Mouse (Mus musculus) neural tube, embryonic 11.5 days (tissue): ENCODE measurements around the gene Lpp. TPM values are rescaled to one million over a fixed set of nuclear protein-coding genes. Genes with fewer than 3 reads are reported as not detected.

Experiments used
- ATAC-seq: fragments of 200-750 bp; cut with Nextera tagmentation; 2 replicates; pipeline ENCODE4 v1.8.0; 2017; ENCODE audit warnings: moderate number of reproducible peaks, mild to moderate bottlenecking, moderate TSS enrichment, moderate library complexity; ENCODE audit not compliant: insufficient read depth, low FRiP score, low TSS enrichment
- DNase-seq: peaks from one replicate; pipeline ENCODE4 v3.0.0-alpha.2; 2015; ENCODE audit warnings: low spot score
- H3K27ac ChIP-seq: fragments of 300-500 bp; sonication (generic); 2 replicates; pipeline ENCODE4 v1.5.1; 2014; ENCODE audit warnings: low read depth, mild to moderate bottlenecking, low read length
- H3K27me3 ChIP-seq: fragments of 300-500 bp; sonication (generic); 2 replicates; pipeline ENCODE4 v1.6.1; 2014; ENCODE audit warnings: mild to moderate bottlenecking, low read length, mixed read lengths; ENCODE audit not compliant: control insufficient read depth, insufficient read depth
- H3K36me3 ChIP-seq: fragments of 300-500 bp; sonication (generic); 2 replicates; pipeline ENCODE4 v1.6.1; 2014; ENCODE audit warnings: mild to moderate bottlenecking, low read length, moderate library complexity, mixed read lengths; ENCODE audit not compliant: control insufficient read depth, insufficient read depth
- H3K4me1 ChIP-seq: fragments of 300-500 bp; sonication (generic); 2 replicates; pipeline ENCODE4 v1.6.1; 2014; ENCODE audit warnings: low read length, mixed read lengths; ENCODE audit not compliant: control insufficient read depth, insufficient read depth
- H3K4me2 ChIP-seq: fragments of 300-500 bp; sonication (generic); 2 replicates; pipeline ENCODE4 v1.6.1; 2014; ENCODE audit warnings: low read depth, mild to moderate bottlenecking, moderate library complexity
- H3K4me3 ChIP-seq: fragments of 300-500 bp; sonication (generic); 2 replicates; pipeline ENCODE4 v1.5.1; 2014; ENCODE audit warnings: low read depth, low read length
- H3K9ac ChIP-seq: fragments of 300-500 bp; sonication (generic); 2 replicates; pipeline ENCODE4 v1.6.1; 2014; ENCODE audit warnings: mild to moderate bottlenecking, low read length
- H3K9me3 ChIP-seq: fragments of 300-500 bp; sonication (generic); 2 replicates; pipeline ENCODE4 v1.6.1; 2016; ENCODE audit warnings: low read length; ENCODE audit not compliant: control insufficient read depth
- WGBS: fragments of 180-500 bp; shearing (Covaris S2); extraction: QIAGEN DNeasy Blood & Tissue Kit; methylation state at CpG from one replicate; pipeline ENCODE4 v1.1.7; 2014; 5-methylcytosine and 5-hydroxymethylcytosine counted together
- polyA plus RNA-seq: library from polyadenylated mRNA; unstranded; fragments of >200 nt; fragmentation: Nextera tagmentation; extraction: Ambion mirVana; gene quantifications from 2 replicates; pipeline ENCODE4 v1.2.1, GENCODE M21; 2014

Gene Lpp
- polyA plus RNA-seq, 1 experiment from 2014 or later: 21.7 TPM

GRCm38 (mm10) chr16:24365900-24366299 is 27.4 kb upstream of the Lpp start:
- H3K9me3 ChIP-seq: no peaks in the 10 kb centered on the region
- H3K4me1 ChIP-seq: no peaks in the 10 kb centered on the region
- H3K4me2 ChIP-seq: no peak overlapping the region
- no peak overlapping the region for H3K9ac ChIP-seq
- H3K4me3 ChIP-seq: no peak overlapping the region
- no peak for DNase-seq
- WGBS: 72% methylated on average over 4 of the region's 4 CpGs
- no peaks in the 10 kb centered on the region for H3K36me3 ChIP-seq
- no peaks in the 10 kb centered on the region for H3K27me3 ChIP-seq
- no peak overlapping the region for H3K27ac ChIP-seq
- no peak for ATAC-seq

- Histone ChIP-seq H3K27me3 (no peaks in the 10 kb centered on the region), H3K27ac (no peak overlapping the region), H3K4me3 (no peak overlapping the region), H3K4me2 (no peak overlapping the region), H3K4me1 (no peaks in the 10 kb centered on the region), H3K36me3 (no peaks in the 10 kb centered on the region), H3K9me3 (no peaks in the 10 kb centered on the region), H3K9ac (no peak overlapping the region)
- 69% methylated on average over 6 of the region's 6 CpGs for WGBS
- no peak for DNase-seq
- ATAC-seq: no peak
Observed at GRCm38 (mm10) chr16:24367071-24367470, 26.2 kb upstream of the Lpp start.

GRCm38 (mm10) chr16:24367506-24367905 is 25.8 kb upstream of the Lpp start:
- WGBS: 60% methylated on average over 7 of the region's 7 CpGs
- H3K4me1 ChIP-seq: no peaks in the 10 kb centered on the region
- H3K9me3 ChIP-seq: no peaks in the 10 kb centered on the region
- no peaks in the 10 kb centered on the region for H3K36me3 ChIP-seq
- no peak overlapping the region for H3K4me2 ChIP-seq
- no peak for ATAC-seq
- no peak overlapping the region for H3K9ac ChIP-seq
- no peak for DNase-seq
- no peaks in the 10 kb centered on the region for H3K27me3 ChIP-seq
- H3K27ac ChIP-seq: no peak overlapping the region
- no peak overlapping the region for H3K4me3 ChIP-seq

- no peak overlapping the region for H3K27ac ChIP-seq
- H3K4me2 ChIP-seq: no peak overlapping the region
- H3K4me1 ChIP-seq: no peaks in the 10 kb centered on the region
- no peaks in the 10 kb centered on the region for H3K36me3 ChIP-seq
- ATAC-seq: no peak
- DNase-seq: no peak
- no peak overlapping the region for H3K4me3 ChIP-seq
- no peaks in the 10 kb centered on the region for H3K27me3 ChIP-seq
- H3K9ac ChIP-seq: no peak overlapping the region
- no peaks in the 10 kb centered on the region for H3K9me3 ChIP-seq
Observed at GRCm38 (mm10) chr16:24376478-24376877, 16.8 kb upstream of the Lpp start.

GRCm38 (mm10) chr16:24390596-24390995 is 2.7 kb upstream of the Lpp start:
- WGBS: 84% methylated on average over 5 of the region's 5 CpGs
- ATAC-seq (no peak), DNase-seq (no peak)
- no peak overlapping the region for H3K4me2 ChIP-seq
- no peaks in the 10 kb centered on the region for H3K36me3 ChIP-seq
- no peak overlapping the region for H3K9ac ChIP-seq
- no peak overlapping the region for H3K4me3 ChIP-seq
- H3K4me1 ChIP-seq: peaks cover 12% of the 10 kb centered on the region; the same call in 1 of the 2 replicates
- H3K27me3 ChIP-seq: no peaks in the 10 kb centered on the region
- H3K27ac ChIP-seq: no peak overlapping the region
- no peaks in the 10 kb centered on the region for H3K9me3 ChIP-seq

GRCm38 (mm10) chr16:24391111-24391510 is 2.2 kb upstream of the Lpp start:
- WGBS: 95% methylated on average over 3 of the region's 3 CpGs
- Histone ChIP-seq H3K9me3 (no peaks in the 10 kb centered on the region), H3K4me2 (no peak overlapping the region), H3K36me3 (no peaks in the 10 kb centered on the region), H3K9ac (no peak overlapping the region), H3K27me3 (no peaks in the 10 kb centered on the region), H3K27ac (no peak overlapping the region), H3K4me3 (no peak overlapping the region), H3K4me1 (peaks cover 12% of the 10 kb centered on the region; the same call in 1 of the 2 replicates)
- no peak for ATAC-seq
- no peak for DNase-seq

- H3K4me3 ChIP-seq: no peak overlapping the region
- H3K4me2 ChIP-seq: no peak overlapping the region
- H3K36me3 ChIP-seq: no peaks in the 10 kb centered on the region
- no peak overlapping the region for H3K9ac ChIP-seq
- no peak for ATAC-seq
- no peak overlapping the region for H3K27ac ChIP-seq
- peaks cover 12% of the 10 kb centered on the region; the same call in 1 of the 2 replicates for H3K4me1 ChIP-seq
- no peaks in the 10 kb centered on the region for H3K9me3 ChIP-seq
- H3K27me3 ChIP-seq: no peaks in the 10 kb centered on the region
- WGBS: 92% methylated on average over 7 of the region's 7 CpGs
- no peak for DNase-seq
Observed at GRCm38 (mm10) chr16:24391901-24392300, 1.4 kb upstream of the Lpp start.

GRCm38 (mm10) chr16:24393556-24394210 is 376 bp downstream of the Lpp start:
- H3K36me3 ChIP-seq: no peaks in the 10 kb centered on the region
- peak overlapping the region; percentile 86 for H3K27ac ChIP-seq
- DNase-seq (peak; percentile 51), ATAC-seq (peak; percentile 29)
- H3K27me3 ChIP-seq: no peaks in the 10 kb centered on the region
- H3K4me2 ChIP-seq: peak overlapping the region; percentile 75
- WGBS: under 1% methylated on average over 39 of the region's 76 CpGs
- H3K4me1 ChIP-seq: peaks cover 18% of the 10 kb centered on the region; the same call in 1 of the 2 replicates
- H3K9me3 ChIP-seq: no peaks in the 10 kb centered on the region
- H3K4me3 ChIP-seq: peak overlapping the region; percentile 93
- peak overlapping the region; percentile 92 for H3K9ac ChIP-seq

- DNase-seq: peak; percentile 35
- 7% methylated on average over 18 of the region's 18 CpGs for WGBS
- ATAC-seq: no peak
- Histone ChIP-seq H3K9ac (peak overlapping the region; percentile 92), H3K9me3 (no peaks in the 10 kb centered on the region), H3K36me3 (no peaks in the 10 kb centered on the region), H3K4me2 (peak overlapping the region; percentile 75), H3K4me1 (peaks cover 18% of the 10 kb centered on the region; the same call in 1 of the 2 replicates), H3K27me3 (no peaks in the 10 kb centered on the region), H3K27ac (peak overlapping the region; percentile 86; the same call in 1 of the 2 replicates), H3K4me3 (peak overlapping the region; percentile 93)
Observed at GRCm38 (mm10) chr16:24394211-24394991, 1.1 kb downstream of the Lpp start.
